Mouse (Mus musculus): ENCODE measurements around the gene Lrrc20.
"Not testable (repeated sequence)": the region's sequence is repeated elsewhere in the genome, so short reads cannot be mapped to it uniquely, and the experiment has no call there.

The Lrrc20 gene

GRCm38 (mm10) chr10:61475594-61476439, at the start of gene Lrrc20:
Lrrc20 (plus strand) TSS chr10:61475801.
- peak; percentile 95 for DNase-seq (ENCODE audit: low read depth, low spot score)

GRCm38 (mm10) chr10:61426251-61426757, 49.3 kb upstream of the Lrrc20 start:
- DNase-seq (ENCODE audit: low read depth, low spot score), result no peak

- DNase-seq (ENCODE audit: low read depth, low spot score), result no peak
These were observed 47.6 kb upstream of the Lrrc20 start for GRCm38 (mm10) chr10:61427951-61428350.

GRCm38 (mm10) chr10:61428416-61428815, 47.2 kb upstream of the Lrrc20 start:
- peak; percentile 56 for DNase-seq (ENCODE audit: low read depth, low spot score)

- DNase-seq (ENCODE audit: low read depth, low spot score), result no peak
These were observed 46.6 kb upstream of the Lrrc20 start for GRCm38 (mm10) chr10:61429043-61429442.

- DNase-seq (ENCODE audit: low read depth, low spot score), result no peak
These were observed 44.2 kb upstream of the Lrrc20 start for GRCm38 (mm10) chr10:61431375-61431774.

- no peak for DNase-seq (ENCODE audit: low read depth, low spot score)
These were observed 35.3 kb upstream of the Lrrc20 start for GRCm38 (mm10) chr10:61440202-61440800.

- no peak for DNase-seq (ENCODE audit: low read depth, low spot score)
These were observed 32.1 kb upstream of the Lrrc20 start for GRCm38 (mm10) chr10:61443456-61443855.

- no peak for DNase-seq (ENCODE audit: low read depth, low spot score)
These were observed 31.7 kb upstream of the Lrrc20 start for GRCm38 (mm10) chr10:61443876-61444275.

GRCm38 (mm10) chr10:61445016-61445415, 30.6 kb upstream of the Lrrc20 start:
- no peak for DNase-seq (ENCODE audit: low read depth, low spot score)

GRCm38 (mm10) chr10:61447581-61448353, 27.8 kb upstream of the Lrrc20 start:
- DNase-seq (ENCODE audit: low read depth, low spot score), result no peak

- no peak for DNase-seq (ENCODE audit: low read depth, low spot score)
These were observed 26.8 kb upstream of the Lrrc20 start for GRCm38 (mm10) chr10:61448834-61449233.

- no peak for DNase-seq (ENCODE audit: low read depth, low spot score)
These were observed 24.1 kb upstream of the Lrrc20 start for GRCm38 (mm10) chr10:61451463-61451930.

- DNase-seq (ENCODE audit: low read depth, low spot score), result no peak
These were observed 23.5 kb upstream of the Lrrc20 start for GRCm38 (mm10) chr10:61451931-61452617.

GRCm38 (mm10) chr10:61452645-61453044, 23.0 kb upstream of the Lrrc20 start, which contains the start of gene Eif4ebp2:
Eif4ebp2 (minus strand) TSS chr10:61452661.
- DNase-seq (ENCODE audit: low read depth, low spot score), result peak; percentile 97

- not testable (repeated sequence) for DNase-seq (ENCODE audit: low read depth, low spot score)
These were observed 22.4 kb upstream of the Lrrc20 start for GRCm38 (mm10) chr10:61453171-61453570.

GRCm38 (mm10) chr10:61457182-61457581, 18.4 kb upstream of the Lrrc20 start:
- DNase-seq (ENCODE audit: low read depth, low spot score), result no peak

GRCm38 (mm10) chr10:61465009-61465408, 10.6 kb upstream of the Lrrc20 start:
- peak; percentile 82 for DNase-seq (ENCODE audit: low read depth, low spot score)

GRCm38 (mm10) chr10:61466242-61466641, 9.4 kb upstream of the Lrrc20 start:
- no peak for DNase-seq (ENCODE audit: low read depth, low spot score)

GRCm38 (mm10) chr10:61466873-61467272, 8.7 kb upstream of the Lrrc20 start:
- peak; percentile 58 for DNase-seq (ENCODE audit: low read depth, low spot score)

GRCm38 (mm10) chr10:61468900-61469299, 6.7 kb upstream of the Lrrc20 start:
- DNase-seq (ENCODE audit: low read depth, low spot score), result no peak
